Mouse (Mus musculus) CH12.LX (cell line): ENCODE measurements around the gene Entpd8. TPM values are rescaled to one million over a fixed set of nuclear protein-coding genes. Genes with fewer than 3 reads are reported as not detected.

Source experiments
- DNase-seq: peaks from one replicate; pipeline ENCODE4 v3.0.0-alpha.2; 2013; ENCODE audit errors: extremely low read depth
- H3K27ac ChIP-seq: 2 replicates; pipeline ENCODE4 v1.5.1; 2012; ENCODE audit warnings: low read depth, mild to moderate bottlenecking, control low read depth, moderate library complexity; ENCODE audit not compliant: insufficient read depth
- H3K27me3 ChIP-seq: replicated peaks from 2 replicates; pipeline ENCODE3; 2012; ENCODE audit warnings: inconsistent platforms
- H3K36me3 ChIP-seq, 2 experiments: replicated peaks in 1 of 2; 2 replicates each; pipeline versions ENCODE3 to v1.6.1; 2012; ENCODE audit warnings: inconsistent platforms in 1 of 2, low read length in 1 of 2, mild to moderate bottlenecking in 1 of 2, mixed read lengths in 1 of 2, moderate library complexity in 1 of 2; ENCODE audit not compliant: control insufficient read depth in 1 of 2, insufficient read depth in 1 of 2
- H3K4me1 ChIP-seq, 2 experiments: 2 replicates each; pipeline ENCODE4 v1.6.1; 2012; ENCODE audit warnings: inconsistent platforms in 1 of 2, moderate library complexity in 1 of 2; ENCODE audit not compliant: insufficient read depth in 2 of 2, control insufficient read depth in 1 of 2
- H3K4me2 ChIP-seq: 2 replicates; pipeline ENCODE4 v1.6.1; 2012; ENCODE audit warnings: low read depth, mild to moderate bottlenecking, control low read depth; ENCODE audit not compliant: poor library complexity, insufficient read depth, severe bottlenecking
- H3K4me3 ChIP-seq, 3 experiments: fragments of 150-350 bp in 1 of 3; sonication (generic) in 1 of 3; replicated peaks in 1 of 3; 2 replicates each; pipeline versions ENCODE3 to v1.5.1; 2011 to 2012; ENCODE audit warnings: low read depth in 2 of 3, low read length in 2 of 3, mild to moderate bottlenecking in 2 of 3, moderate library complexity in 2 of 3, control low read depth in 1 of 3, improper control_type of control experiment in 1 of 3, inconsistent platforms in 1 of 3, mixed read lengths in 1 of 3; ENCODE audit not compliant: poor library complexity in 1 of 3
- H3K79me2 ChIP-seq: replicated peaks from 2 replicates; pipeline ENCODE4 v1.6.1; 2012; ENCODE audit warnings: mild to moderate bottlenecking, moderate library complexity; ENCODE audit not compliant: control insufficient read depth, poor library complexity, insufficient read depth, severe bottlenecking; ENCODE audit errors: extremely low read depth
- H3K9ac ChIP-seq: 2 replicates; pipeline ENCODE4 v1.6.1; 2012; ENCODE audit warnings: low read depth, mild to moderate bottlenecking, control low read depth, moderate library complexity; ENCODE audit not compliant: insufficient read depth
- H3K9me3 ChIP-seq: replicated peaks from 2 replicates; pipeline ENCODE3; 2012; ENCODE audit warnings: low read length, inconsistent platforms, mixed read lengths
- BHLHE40 ChIP-seq: IDR thresholded peaks from 2 replicates; pipeline ENCODE4 v1.6.1; 2011; ENCODE audit warnings: mild to moderate bottlenecking, low read depth, low read length, improper control_type of control experiment
- CHD1 ChIP-seq: IDR thresholded peaks from 2 replicates; pipeline ENCODE4 v1.6.1; 2012; ENCODE audit warnings: low read depth, low read length, improper control_type of control experiment, inconsistent platforms
- CHD2 ChIP-seq: IDR thresholded peaks from 2 replicates; pipeline ENCODE4 v1.6.1; 2011; ENCODE audit warnings: low read length, improper control_type of control experiment
- CTCF ChIP-seq, 2 experiments: IDR thresholded peaks in 1 of 2; conservative IDR thresholded peaks in 1 of 2; 2 replicates each; pipeline ENCODE4 v1.5.1; 2011 to 2012; ENCODE audit warnings: low read depth in 2 of 2, low read length in 2 of 2, improper control_type of control experiment in 1 of 2, inconsistent platforms in 1 of 2, mild to moderate bottlenecking in 1 of 2, moderate library complexity in 1 of 2
- ETS1 ChIP-seq: conservative IDR thresholded peaks from 2 replicates; pipeline ENCODE4 v1.6.1; 2012; ENCODE audit warnings: low read depth, mild to moderate bottlenecking, inconsistent platforms, low read length, improper control_type of control experiment, moderate library complexity
- GABPA ChIP-seq: IDR thresholded peaks from 2 replicates; pipeline ENCODE4 v1.6.1; 2012; ENCODE audit warnings: low read depth, low read length, improper control_type of control experiment, inconsistent platforms; ENCODE audit not compliant: insufficient replicate concordance
- HCFC1 ChIP-seq: IDR thresholded peaks from 2 replicates; pipeline ENCODE4 v1.6.1; 2012; ENCODE audit warnings: low read depth, mild to moderate bottlenecking, inconsistent platforms, low read length, improper control_type of control experiment
- IRF4 ChIP-seq: IDR thresholded peaks from 2 replicates; pipeline ENCODE4 v1.6.1; 2014; ENCODE audit warnings: low read depth, mild to moderate bottlenecking, inconsistent platforms, low read length, improper control_type of control experiment
- KAT2A ChIP-seq: IDR thresholded peaks from 2 replicates; pipeline ENCODE4 v1.6.1; 2012; ENCODE audit warnings: low read length, improper control_type of control experiment, inconsistent platforms; ENCODE audit not compliant: insufficient replicate concordance
- MAZ ChIP-seq: IDR thresholded peaks from 2 replicates; pipeline ENCODE4 v1.6.1; 2012; ENCODE audit warnings: low read depth, mild to moderate bottlenecking, inconsistent platforms, low read length, improper control_type of control experiment, moderate library complexity
- MEF2A ChIP-seq: IDR thresholded peaks from 2 replicates; pipeline ENCODE4 v1.6.1; 2014; ENCODE audit warnings: low read depth, mild to moderate bottlenecking, inconsistent platforms, low read length, improper control_type of control experiment, borderline replicate concordance
- NRF1 ChIP-seq: IDR thresholded peaks from 2 replicates; pipeline ENCODE4 v1.6.1; 2014; ENCODE audit warnings: low read depth, mild to moderate bottlenecking, inconsistent platforms, low read length, improper control_type of control experiment, moderate library complexity
- POLR2AphosphoS2 ChIP-seq: IDR thresholded peaks from 2 replicates; pipeline ENCODE4 v1.6.1; 2011; ENCODE audit warnings: low read depth, low read length, improper control_type of control experiment
- RAD21 ChIP-seq: IDR thresholded peaks from 2 replicates; pipeline ENCODE4 v1.6.1; 2011; ENCODE audit warnings: low read depth, mild to moderate bottlenecking, low read length, improper control_type of control experiment, moderate library complexity
- RCOR1 ChIP-seq: conservative IDR thresholded peaks from 2 replicates; pipeline ENCODE4 v1.6.1; 2012; ENCODE audit warnings: low read depth, mild to moderate bottlenecking, inconsistent platforms, low read length, improper control_type of control experiment
- SIN3A ChIP-seq: IDR thresholded peaks from 2 replicates; pipeline ENCODE4 v1.6.1; 2012; ENCODE audit warnings: low read length, improper control_type of control experiment, inconsistent platforms
- USF1 ChIP-seq: IDR thresholded peaks from 2 replicates; pipeline ENCODE4 v1.6.1; 2014; ENCODE audit warnings: low read depth, mild to moderate bottlenecking, inconsistent platforms, low read length, improper control_type of control experiment
- ZC3H11A ChIP-seq: IDR thresholded peaks from 2 replicates; pipeline ENCODE4 v1.6.1; 2012; ENCODE audit warnings: low read depth, mild to moderate bottlenecking, inconsistent platforms, low read length, improper control_type of control experiment
- ZNF384 ChIP-seq: IDR thresholded peaks from 2 replicates; pipeline ENCODE4 v1.6.1; 2012; ENCODE audit warnings: low read depth, low read length, improper control_type of control experiment, inconsistent platforms
- dilution Hi-C: fragments of 300-500 bp; cut with MboI; formaldehyde crosslinking; loops from 2 replicates; pipeline ENCODE4 v1.14.3; 2020; ENCODE audit warnings: low sequenced_read_pairs; ENCODE audit not compliant: extremely low pct_unique_long_range_greater_than_20kb, extremely low pct_ligation_motif_present
- in situ Hi-C: fragments of 300-500 bp; cut with MboI; formaldehyde crosslinking; loops from 3 replicates; pipeline ENCODE4 v1.14.3; 2019; ENCODE audit warnings: low sequenced_read_pairs, low pct_ligation_motif_present, low pct_unique_long_range_greater_than_20kb, mixed read lengths
- polyA plus RNA-seq: library from polyadenylated mRNA; unstranded; fragments of >175 nt; gene quantifications from 2 replicates; pipeline ENCODE4 v1.2.1, GENCODE M21; 2012; ENCODE audit warnings: low read depth; ENCODE audit not compliant: insufficient read length
- total RNA-seq, 2 experiments: library from RNA; depleted of rRNA; stranded (reverse); fragments of 300-350 nt in 1 of 2; fragments of >200 nt in 1 of 2; gene quantifications; 2 replicates each; pipeline ENCODE4 v1.2.3; 2012 to 2014

Gene Entpd8
- total and polyA plus RNA-seq, 3 experiments: not detected

DNA sequence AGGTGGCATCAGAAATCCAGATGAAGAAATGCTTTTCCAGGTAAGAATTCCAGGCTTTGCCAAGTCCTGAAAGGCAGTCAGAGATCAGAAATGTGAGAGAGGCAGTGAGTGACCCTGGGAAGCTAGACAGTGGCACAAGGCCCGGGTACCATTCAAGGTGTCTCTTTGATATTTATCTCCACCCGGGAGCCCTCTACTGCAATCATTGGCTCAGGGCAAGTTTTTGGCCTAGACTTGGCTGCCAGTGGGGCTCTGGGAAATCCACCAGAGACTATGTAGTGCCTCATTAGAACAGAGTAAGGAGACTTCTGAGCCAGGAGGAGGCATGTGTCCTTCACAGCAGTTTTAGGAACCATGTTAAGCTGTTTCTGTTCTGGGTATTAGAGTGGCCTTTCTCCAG lies 42.6 kb downstream of the Entpd8 start:
- H3K4me2 ChIP-seq: no peak overlapping the region
- dilution Hi-C loops: no loop called here

DNA sequence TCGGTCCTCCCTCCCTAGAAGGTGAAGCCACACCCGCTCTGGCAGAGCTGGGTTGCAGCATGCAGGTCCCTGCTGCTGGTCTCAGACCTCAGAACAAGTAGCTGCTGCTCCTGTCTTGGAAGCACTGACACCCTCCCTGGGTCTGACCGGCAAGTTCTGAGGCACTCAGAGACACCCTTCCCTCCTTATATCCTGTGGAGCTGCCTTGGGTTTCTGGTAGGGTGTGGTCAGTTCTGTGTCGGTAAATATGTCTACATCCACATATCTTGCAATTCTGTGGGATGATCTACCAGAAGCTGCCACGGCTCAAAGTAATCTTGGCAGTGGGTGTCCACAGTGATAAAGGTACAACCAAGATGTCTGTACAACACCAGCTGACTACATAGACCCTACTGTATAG lies 43.4 kb downstream of the Entpd8 start:
- dilution Hi-C loops (no loop called here), in situ Hi-C loops (no loop called here)
- no peaks in the 10 kb centered on the region for H3K79me2 ChIP-seq
- no peak overlapping the region for H3K4me2 ChIP-seq
- H3K36me3 ChIP-seq: no peaks in the 10 kb centered on the region
- H3K27ac ChIP-seq: no peak overlapping the region
- H3K4me3 ChIP-seq: no peak overlapping the region
- no peaks in the 10 kb centered on the region for H3K9me3 ChIP-seq
- no peaks in the 10 kb centered on the region for H3K27me3 ChIP-seq
- H3K4me1 ChIP-seq: peaks cover 3 to 40% of the 10 kb centered on the region in 2 experiments
- no peak for DNase-seq
- no peak overlapping the region for H3K9ac ChIP-seq
- TF ChIP-seq ZNF384 (no peak), SIN3A (no peak), RCOR1 (no peak), CHD2 (no peak), CTCF (conservative IDR thresholded peaks at IDR 0.05 in 1 of 2, IDR thresholded peaks at IDR 0.05 in 1 of 2; ENCODE audit: low read depth in 2 of 2, low read length in 2 of 2) (no peak), MEF2A (no peak)

More for the DNA sequence above, 42.6 kb downstream of the Entpd8 start:
- in situ Hi-C loops: no loop called here
- Histone ChIP-seq H3K36me3 (no peaks in the 10 kb centered on the region), H3K27ac (no peak overlapping the region), H3K4me3 (no peak overlapping the region), H3K79me2 (no peaks in the 10 kb centered on the region), H3K9ac (no peak overlapping the region), H3K27me3 (no peaks in the 10 kb centered on the region), H3K4me1 (peaks cover 3 to 40% of the 10 kb centered on the region in 2 experiments), H3K9me3 (no peaks in the 10 kb centered on the region)
- DNase-seq: no peak
- TF ChIP-seq ZNF384: no peak
- no peak for TF ChIP-seq NRF1
- TF ChIP-seq ZC3H11A: no peak
- no peak for TF ChIP-seq USF1
- TF ChIP-seq SIN3A: no peak
- TF ChIP-seq CHD1: no peak
- no peak for TF ChIP-seq GABPA
- no peak for TF ChIP-seq CTCF (conservative IDR thresholded peaks at IDR 0.05 in 1 of 2, IDR thresholded peaks at IDR 0.05 in 1 of 2; ENCODE audit: low read depth in 2 of 2, low read length in 2 of 2)
- no peak for TF ChIP-seq BHLHE40
- TF ChIP-seq MAZ: no peak
- no peak for TF ChIP-seq ETS1
- no peak for TF ChIP-seq RAD21
- no peak for TF ChIP-seq KAT2A
- TF ChIP-seq CHD2: no peak
- TF ChIP-seq IRF4: no peak
- TF ChIP-seq HCFC1: no peak
- no peak for TF ChIP-seq POLR2AphosphoS2
